Mouse (Mus musculus): ENCODE results near the gene Scaf1.

GRCm38 (mm10) chr7:45020225-45020624, 4.1 kb upstream of the Scaf1 start:
- no peak for TF ChIP-seq POLR2A (IDR thresholded peaks at IDR 0.05; ENCODE audit: insufficient read depth, low read depth, low read length)
- TF ChIP-seq CTCF (IDR thresholded peaks at IDR 0.05; ENCODE audit: insufficient read depth, low read depth, low read length), result no peak
